Mouse (Mus musculus): ENCODE results near the gene Cfd. TPM values are rescaled to one million over a fixed set of nuclear protein-coding genes. Genes with fewer than 3 reads are reported as not detected.

Gene Cfd
- polyA plus RNA-seq, 1 experiment from 2014 or later: not detected

GRCm38 (mm10) chr10:79930826-79931186, 40.2 kb downstream of the Cfd start:
- H3K4me3 ChIP-seq (ENCODE audit: low read length): no peak overlapping the region
- ATAC-seq (ENCODE audit: low FRiP score, low TSS enrichment): no peak
- H3K27me3 ChIP-seq (ENCODE audit: control insufficient read depth, insufficient read depth, low read length): no peaks in the 10 kb centered on the region
- no peak overlapping the region for H3K4me2 ChIP-seq (replicated peaks; ENCODE audit: low read depth, low read length)
- peaks cover 60% of the 10 kb centered on the region for H3K4me1 ChIP-seq (ENCODE audit: control insufficient read depth, insufficient read depth, low read length)
- H3K9me3 ChIP-seq (ENCODE audit: control insufficient read depth, low read length): no peaks in the 10 kb centered on the region
- no peak overlapping the region for H3K27ac ChIP-seq (ENCODE audit: low read depth, low read length)
- WGBS: 91% methylated on average over 16 of the region's 16 CpGs
- H3K9ac ChIP-seq (ENCODE audit: low read depth, low read length): no peak overlapping the region
- H3K36me3 ChIP-seq (ENCODE audit: control insufficient read depth, insufficient read depth, low read length): peaks cover 31% of the 10 kb centered on the region

- no peak overlapping the region for H3K9ac ChIP-seq (ENCODE audit: low read depth, low read length)
- ATAC-seq (ENCODE audit: low FRiP score, low TSS enrichment): no peak
- 0 out of 2 replicates have a peak overlapping the region, but pooled peaks have one; percentile 8 for H3K4me2 ChIP-seq (replicated peaks; ENCODE audit: low read depth, low read length)
- H3K9me3 ChIP-seq (ENCODE audit: control insufficient read depth, low read length): no peaks in the 10 kb centered on the region
- WGBS: 81% methylated on average over 9 of the region's 9 CpGs
- peaks cover 31% of the 10 kb centered on the region for H3K36me3 ChIP-seq (ENCODE audit: control insufficient read depth, insufficient read depth, low read length)
- H3K27me3 ChIP-seq (ENCODE audit: control insufficient read depth, insufficient read depth, low read length): no peaks in the 10 kb centered on the region
- H3K4me1 ChIP-seq (ENCODE audit: control insufficient read depth, insufficient read depth, low read length): peaks cover 65% of the 10 kb centered on the region
- H3K4me3 ChIP-seq (ENCODE audit: low read length): no peak overlapping the region
- peak overlapping the region; percentile 53; the same call in 1 of the 2 replicates for H3K27ac ChIP-seq (ENCODE audit: low read depth, low read length)
Measured at GRCm38 (mm10) chr10:79931797-79932196, 41.1 kb downstream of the Cfd start.

- Histone ChIP-seq H3K27ac (ENCODE audit: low read depth, low read length) (peak overlapping the region; percentile 53), H3K9ac (ENCODE audit: low read depth, low read length) (peak overlapping the region; percentile 23; the same call in 1 of the 2 replicates), H3K4me2 (replicated peaks; ENCODE audit: low read depth, low read length) (peak overlapping the region; percentile 30), H3K4me3 (ENCODE audit: low read length) (no peak overlapping the region), H3K27me3 (ENCODE audit: control insufficient read depth, insufficient read depth, low read length) (no peaks in the 10 kb centered on the region), H3K4me1 (ENCODE audit: control insufficient read depth, insufficient read depth, low read length) (peaks cover 75% of the 10 kb centered on the region), H3K9me3 (ENCODE audit: control insufficient read depth, low read length) (no peaks in the 10 kb centered on the region), H3K36me3 (ENCODE audit: control insufficient read depth, insufficient read depth, low read length) (peaks cover 41% of the 10 kb centered on the region)
- 11% methylated on average over 8 of the region's 8 CpGs for WGBS
- ATAC-seq (ENCODE audit: low FRiP score, low TSS enrichment): peak; percentile 44
Measured at GRCm38 (mm10) chr10:79932736-79933135, 42.1 kb downstream of the Cfd start.

- Histone ChIP-seq H3K4me1 (ENCODE audit: control insufficient read depth, insufficient read depth, low read length) (peaks cover 79% of the 10 kb centered on the region), H3K36me3 (ENCODE audit: control insufficient read depth, insufficient read depth, low read length) (peaks cover 46% of the 10 kb centered on the region), H3K9ac (ENCODE audit: low read depth, low read length) (0 out of 2 replicates have a peak overlapping the region, but pooled peaks have one; percentile 18), H3K4me2 (replicated peaks; ENCODE audit: low read depth, low read length) (no peak overlapping the region), H3K27ac (ENCODE audit: low read depth, low read length) (peak overlapping the region; percentile 53), H3K4me3 (ENCODE audit: low read length) (no peak overlapping the region), H3K9me3 (ENCODE audit: control insufficient read depth, low read length) (no peaks in the 10 kb centered on the region), H3K27me3 (ENCODE audit: control insufficient read depth, insufficient read depth, low read length) (no peaks in the 10 kb centered on the region)
- 63% methylated on average over 9 of the region's 9 CpGs for WGBS
- no peak for ATAC-seq (ENCODE audit: low FRiP score, low TSS enrichment)
Measured at GRCm38 (mm10) chr10:79933145-79933679, 42.6 kb downstream of the Cfd start.

- H3K36me3 ChIP-seq (ENCODE audit: control insufficient read depth, insufficient read depth, low read length): peaks cover 47% of the 10 kb centered on the region
Measured at GRCm38 (mm10) chr10:79933861-79934260, 43.2 kb downstream of the Cfd start.

GRCm38 (mm10) chr10:79934272-79934721, 43.6 kb downstream of the Cfd start:
- Histone ChIP-seq H3K4me2 (replicated peaks; ENCODE audit: low read depth, low read length) (no peak overlapping the region), H3K9me3 (ENCODE audit: control insufficient read depth, low read length) (no peaks in the 10 kb centered on the region), H3K36me3 (ENCODE audit: control insufficient read depth, insufficient read depth, low read length) (peaks cover 47% of the 10 kb centered on the region), H3K4me3 (ENCODE audit: low read length) (no peak overlapping the region), H3K27ac (ENCODE audit: low read depth, low read length) (no peak overlapping the region), H3K9ac (ENCODE audit: low read depth, low read length) (no peak overlapping the region), H3K4me1 (ENCODE audit: control insufficient read depth, insufficient read depth, low read length) (peaks cover 75% of the 10 kb centered on the region), H3K27me3 (ENCODE audit: control insufficient read depth, insufficient read depth, low read length) (no peaks in the 10 kb centered on the region)
- no peak for ATAC-seq (ENCODE audit: low FRiP score, low TSS enrichment)
- 61% methylated on average over 13 of the region's 13 CpGs for WGBS

More at GRCm38 (mm10) chr10:79933861-79934260, 43.2 kb downstream of the Cfd start:
- Histone ChIP-seq H3K4me2 (replicated peaks; ENCODE audit: low read depth, low read length) (no peak overlapping the region), H3K9me3 (ENCODE audit: control insufficient read depth, low read length) (no peaks in the 10 kb centered on the region), H3K27me3 (ENCODE audit: control insufficient read depth, insufficient read depth, low read length) (no peaks in the 10 kb centered on the region), H3K9ac (ENCODE audit: low read depth, low read length) (no peak overlapping the region), H3K4me1 (ENCODE audit: control insufficient read depth, insufficient read depth, low read length) (peaks cover 80% of the 10 kb centered on the region), H3K4me3 (ENCODE audit: low read length) (no peak overlapping the region), H3K27ac (ENCODE audit: low read depth, low read length) (no peak overlapping the region)
- no peak for ATAC-seq (ENCODE audit: low FRiP score, low TSS enrichment)
- 77% methylated on average over 6 of the region's 6 CpGs for WGBS

GRCm38 (mm10) chr10:79934794-79935569, 44.3 kb downstream of the Cfd start:
- no peak overlapping the region for H3K4me2 ChIP-seq (replicated peaks; ENCODE audit: low read depth, low read length)
- no peaks in the 10 kb centered on the region for H3K9me3 ChIP-seq (ENCODE audit: control insufficient read depth, low read length)
- H3K4me1 ChIP-seq (ENCODE audit: control insufficient read depth, insufficient read depth, low read length): peaks cover 70% of the 10 kb centered on the region
- H3K36me3 ChIP-seq (ENCODE audit: control insufficient read depth, insufficient read depth, low read length): peaks cover 52% of the 10 kb centered on the region
- no peaks in the 10 kb centered on the region for H3K27me3 ChIP-seq (ENCODE audit: control insufficient read depth, insufficient read depth, low read length)
- H3K4me3 ChIP-seq (ENCODE audit: low read length): no peak overlapping the region
- H3K27ac ChIP-seq (ENCODE audit: low read depth, low read length): peak overlapping the region; percentile 18; the same call in 1 of the 2 replicates
- H3K9ac ChIP-seq (ENCODE audit: low read depth, low read length): no peak overlapping the region
- no peak for ATAC-seq (ENCODE audit: low FRiP score, low TSS enrichment)
- 83% methylated on average over 16 of the region's 16 CpGs for WGBS

- Histone ChIP-seq H3K4me1 (ENCODE audit: control insufficient read depth, insufficient read depth, low read length) (peaks cover 71% of the 10 kb centered on the region), H3K9ac (ENCODE audit: low read depth, low read length) (no peak overlapping the region), H3K27me3 (ENCODE audit: control insufficient read depth, insufficient read depth, low read length) (no peaks in the 10 kb centered on the region), H3K9me3 (ENCODE audit: control insufficient read depth, low read length) (no peaks in the 10 kb centered on the region), H3K36me3 (ENCODE audit: control insufficient read depth, insufficient read depth, low read length) (peaks cover 52% of the 10 kb centered on the region; the same call in 1 of the 2 replicates), H3K27ac (ENCODE audit: low read depth, low read length) (peak overlapping the region; percentile 14; the same call in 1 of the 2 replicates), H3K4me3 (ENCODE audit: low read length) (no peak overlapping the region), H3K4me2 (replicated peaks; ENCODE audit: low read depth, low read length) (no peak overlapping the region)
- ATAC-seq (ENCODE audit: low FRiP score, low TSS enrichment): no peak
- WGBS: 59% methylated on average over 10 of the region's 10 CpGs
Measured at GRCm38 (mm10) chr10:79936284-79936910, 45.7 kb downstream of the Cfd start.
